Mouse (Mus musculus): ENCODE measurements around the gene Fuk. TPM values are rescaled to one million over a fixed set of nuclear protein-coding genes. Genes with fewer than 3 reads are reported as not detected.
"Not testable (repeated sequence)": the region's sequence is repeated elsewhere in the genome, so short reads cannot be mapped to it uniquely, and the experiment has no call there.

The Fuk gene
- polyA plus RNA-seq, 2 experiments from 2014 or later = 1.9 to 2.3 TPM

- peak; percentile 94 for ATAC-seq
These were observed 17.2 kb upstream of the Fuk start, which contains the start of gene St3gal2 for GRCm38 (mm10) chr8:110919341-110920031. TSS of gene St3gal2 (plus strand) at chr8:110919922.

GRCm38 (mm10) chr8:110918460-110918859 is 16.2 kb upstream of the Fuk start:
- no peak for ATAC-seq

- ATAC-seq = no peak
These were observed 15.7 kb upstream of the Fuk start for GRCm38 (mm10) chr8:110918027-110918426.

DNA sequence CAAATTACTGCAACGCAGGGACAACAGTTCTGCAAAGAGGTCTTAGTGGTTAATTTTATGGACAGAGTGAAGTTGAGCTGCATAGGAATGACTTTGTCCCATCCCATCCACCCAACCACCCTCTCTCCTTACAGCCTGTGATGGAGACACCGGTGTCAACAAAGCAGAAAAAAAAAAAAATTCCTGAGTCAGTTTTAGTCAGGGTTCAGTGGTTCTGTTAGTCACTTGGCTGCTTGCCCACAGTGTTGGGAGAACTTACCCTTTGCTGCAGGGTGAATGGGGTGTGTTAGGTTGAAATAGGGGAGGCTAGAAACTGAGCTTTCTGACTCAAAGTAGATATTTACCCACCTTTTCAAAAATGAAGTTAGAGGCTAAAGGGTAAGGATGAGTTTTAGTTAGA is 15.1 kb upstream of the Fuk start:
- no peak for ATAC-seq

DNA sequence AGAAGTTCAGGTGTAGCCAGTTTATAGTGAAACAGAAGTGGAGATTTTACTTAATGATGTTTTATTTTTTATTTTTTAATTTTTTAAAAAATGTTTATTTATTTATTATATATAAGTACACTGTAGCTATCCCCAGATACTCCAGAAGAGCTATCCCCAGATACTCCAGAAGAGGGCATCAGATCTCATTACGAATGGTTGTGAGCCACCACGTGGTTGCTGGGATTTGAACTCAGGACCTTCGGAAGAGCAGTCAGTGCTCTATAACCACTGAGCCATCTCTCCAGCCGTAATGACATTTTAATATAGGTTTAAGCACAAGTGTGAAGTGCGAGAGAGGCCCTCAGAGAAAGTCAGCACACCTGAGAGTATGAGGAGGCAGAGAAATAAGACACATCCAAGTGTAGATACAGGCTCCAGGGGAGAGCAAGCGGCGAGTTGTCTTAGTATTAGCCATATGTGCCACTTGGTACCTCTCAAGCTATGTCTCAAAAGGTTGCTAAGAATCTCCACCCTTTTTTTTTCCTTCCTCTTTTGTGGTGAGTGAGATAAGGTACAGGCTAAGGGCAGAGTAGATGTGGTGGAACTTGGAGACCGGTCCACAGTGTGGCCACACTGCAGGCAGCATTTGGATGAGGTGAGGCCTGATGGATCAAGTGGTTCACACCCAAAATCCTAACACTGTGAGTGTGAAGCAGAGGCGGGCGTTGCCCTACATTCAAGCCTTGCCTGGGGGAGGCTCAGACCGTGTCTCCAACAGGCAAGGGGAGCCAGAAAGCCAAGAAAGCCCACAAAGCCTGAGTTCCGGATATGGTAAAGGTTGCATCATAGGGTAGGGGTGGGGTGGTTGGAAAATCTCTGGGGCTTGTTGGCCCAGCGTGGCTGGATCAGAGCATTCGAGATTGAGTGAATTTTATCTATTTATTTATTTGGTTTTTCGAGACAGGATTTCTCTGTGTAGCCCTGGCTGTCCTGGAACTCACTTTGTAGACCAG is 9.6 kb upstream of the Fuk start:
- no peak for ATAC-seq

- ATAC-seq = not testable (repeated sequence)
These were observed 7.6 kb upstream of the Fuk start for GRCm38 (mm10) chr8:110909850-110910249.

GRCm38 (mm10) chr8:110906682-110907081 is 4.4 kb upstream of the Fuk start:
- no peak for ATAC-seq

GRCm38 (mm10) chr8:110905404-110905803 is 3.1 kb upstream of the Fuk start:
- no peak for ATAC-seq

DNA sequence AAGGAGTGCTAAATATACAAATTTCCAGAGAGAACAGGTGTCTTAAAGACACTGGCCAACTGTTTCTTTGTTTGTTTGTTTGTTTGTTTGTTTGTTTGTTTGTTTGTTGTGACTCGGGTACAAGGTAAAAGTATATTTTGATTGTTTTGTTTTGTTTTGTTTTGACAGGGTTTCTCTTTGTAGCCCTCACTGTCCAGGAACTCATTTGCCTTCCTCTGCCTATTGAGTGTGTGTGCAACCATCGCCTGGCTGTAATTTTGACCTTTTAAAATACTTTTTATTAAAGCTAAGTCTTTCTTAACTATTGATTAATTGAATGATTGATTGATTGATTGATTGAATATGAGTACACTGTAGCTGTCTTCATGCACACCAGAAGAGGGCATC is 284 bp upstream of the Fuk start:
- ATAC-seq = no peak

DNA sequence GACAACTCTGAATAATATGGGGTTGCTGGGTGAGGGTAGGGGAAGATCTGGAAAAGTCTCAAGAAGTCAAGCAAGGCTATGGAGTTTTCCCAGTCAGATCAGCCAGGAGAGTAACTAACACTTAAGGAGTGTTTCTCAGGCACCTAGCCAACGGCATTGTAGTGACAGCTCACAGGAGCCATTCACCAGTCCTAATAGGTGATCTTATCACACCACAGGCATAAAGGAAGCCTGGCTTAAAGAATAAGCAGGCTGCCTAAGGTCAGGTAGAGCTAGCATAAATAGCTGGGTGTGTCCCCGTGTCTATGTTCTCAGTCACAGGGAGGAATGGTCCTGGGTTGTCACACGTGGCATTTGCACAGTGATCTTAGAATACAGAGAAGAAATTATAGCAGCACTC is 1.2 kb downstream of the Fuk start:
- no peak for ATAC-seq

DNA sequence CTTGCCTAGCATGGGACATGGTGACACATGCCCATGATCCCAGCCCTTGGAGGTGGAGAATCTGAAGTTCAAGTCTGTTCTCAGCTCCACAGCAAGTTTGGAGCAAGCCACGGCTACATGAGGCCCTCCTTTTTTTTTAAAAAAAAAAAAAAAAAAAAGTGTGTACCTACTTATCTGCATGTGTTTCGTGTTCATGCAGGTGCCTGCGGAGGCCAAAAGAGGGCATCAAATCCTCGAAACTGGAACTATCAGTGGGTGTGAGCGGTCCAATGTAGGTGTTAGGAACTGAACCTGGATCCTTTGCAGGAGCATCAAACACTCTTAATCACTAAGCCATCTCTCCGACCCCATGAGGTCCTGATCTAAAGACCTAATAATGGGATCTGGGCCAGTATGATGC is 4.8 kb downstream of the Fuk start:
- ATAC-seq = no peak

DNA sequence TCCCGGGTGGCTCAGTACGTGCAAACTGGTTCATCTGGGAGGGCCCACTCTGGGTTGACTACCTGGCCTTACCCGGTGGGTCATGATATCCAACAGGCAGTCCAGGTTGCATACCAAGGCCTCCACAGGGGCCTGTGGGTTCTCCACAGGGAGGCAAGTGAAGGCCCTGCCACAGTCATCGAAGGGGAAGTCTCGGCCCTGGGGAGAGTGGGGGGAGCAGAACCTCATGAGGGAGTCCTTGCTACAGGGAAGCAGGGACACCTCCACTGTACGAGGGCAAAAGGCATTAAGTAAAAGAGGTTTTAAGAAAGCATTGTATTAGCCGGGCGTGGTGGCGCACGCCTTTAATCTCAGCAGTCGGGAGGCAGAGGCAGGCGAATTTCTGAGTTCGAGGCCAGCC is 6.5 kb downstream of the Fuk start:
- no peak for ATAC-seq

- ATAC-seq = no peak
These were observed 7.0 kb downstream of the Fuk start for GRCm38 (mm10) chr8:110895254-110895653.

DNA sequence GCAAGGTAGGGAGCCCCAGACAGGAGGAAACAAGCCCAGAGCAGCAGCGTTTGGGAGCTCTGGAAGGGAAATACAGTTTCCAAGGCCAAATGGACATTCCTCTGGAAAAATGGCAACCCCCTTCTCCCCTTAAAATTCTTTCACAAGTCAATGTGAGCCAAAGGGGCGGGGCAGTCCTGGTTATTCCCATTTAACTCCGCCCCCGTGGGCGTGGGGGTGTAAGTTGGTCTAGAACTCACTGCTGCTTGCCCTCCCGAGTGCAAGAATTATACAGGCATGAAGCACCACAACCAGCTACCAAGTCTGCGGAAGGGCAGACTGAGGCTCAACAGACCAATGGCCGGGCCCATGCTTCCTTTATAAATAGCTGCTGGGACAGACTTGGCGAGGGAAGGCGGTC is 7.4 kb downstream of the Fuk start:
- ATAC-seq = no peak

DNA sequence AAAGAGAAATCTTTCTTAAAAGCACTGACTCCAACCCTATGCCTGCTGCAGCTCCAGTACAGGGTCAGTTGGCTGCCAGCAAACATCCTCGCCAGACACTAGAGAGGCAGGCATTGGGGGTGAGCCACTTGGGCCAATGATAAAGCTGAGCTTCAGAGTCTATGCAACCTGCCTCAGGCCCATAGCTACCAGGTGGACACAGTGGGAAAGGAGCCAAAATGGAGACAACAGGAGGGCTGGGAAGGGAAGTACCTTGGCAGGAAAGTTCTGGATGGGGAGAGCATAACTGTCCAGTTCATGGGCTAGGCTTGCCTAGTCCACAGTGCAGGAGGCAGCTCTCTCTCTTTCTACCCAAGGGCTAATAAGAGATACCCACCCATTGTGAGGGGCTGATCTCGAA is 9.4 kb downstream of the Fuk start:
- no peak for ATAC-seq

- no peak for ATAC-seq
These were observed 10.2 kb downstream of the Fuk start for GRCm38 (mm10) chr8:110892040-110892439.

DNA sequence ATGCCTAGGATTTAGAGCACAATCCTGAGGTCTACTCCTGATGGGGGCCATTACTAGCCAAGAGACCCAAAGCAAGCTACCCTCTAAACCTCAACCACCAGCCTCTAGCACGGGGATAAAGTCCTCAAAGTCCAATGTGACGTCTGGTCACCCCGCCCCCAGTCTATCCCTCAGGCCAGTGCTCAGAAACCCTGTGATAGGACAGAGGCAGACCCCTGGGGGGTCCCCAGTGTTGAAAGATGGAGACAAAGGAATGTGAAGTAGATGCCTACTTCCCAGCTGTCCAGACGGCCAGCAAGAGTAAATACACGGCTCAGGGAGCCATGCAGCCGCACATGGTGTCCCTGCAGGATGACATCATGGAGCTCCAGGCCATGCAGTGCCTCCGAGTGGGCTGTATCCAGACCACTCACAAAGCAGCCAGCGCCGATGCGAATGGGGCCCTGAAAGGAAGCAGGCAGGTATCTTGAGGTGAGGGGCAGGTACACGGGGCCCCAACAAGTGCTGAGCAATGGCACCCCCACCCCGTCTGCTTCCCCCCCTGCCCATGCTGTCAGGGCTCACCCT is 12.3 kb downstream of the Fuk start:
- no peak for ATAC-seq

DNA sequence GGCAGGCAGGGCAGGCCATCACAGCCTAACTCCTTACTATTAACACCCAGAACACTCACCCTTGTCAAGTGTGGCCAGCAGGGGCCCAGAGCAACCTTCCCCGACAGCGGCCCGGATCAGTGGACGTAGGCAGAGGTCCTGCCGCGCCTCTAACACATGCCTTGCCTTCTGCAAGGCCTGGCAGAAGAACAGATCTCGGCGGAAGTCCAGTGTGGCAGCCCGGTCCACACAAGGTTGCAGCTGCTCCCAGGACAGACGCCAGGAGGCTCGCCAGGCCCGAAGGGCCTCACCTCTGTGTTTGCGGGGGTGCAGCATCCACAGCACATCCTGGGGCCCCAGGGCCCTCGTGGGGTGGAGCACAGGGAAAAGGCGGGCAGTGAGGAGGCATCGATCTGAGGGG is 13.4 kb downstream of the Fuk start:
- no peak for ATAC-seq

DNA sequence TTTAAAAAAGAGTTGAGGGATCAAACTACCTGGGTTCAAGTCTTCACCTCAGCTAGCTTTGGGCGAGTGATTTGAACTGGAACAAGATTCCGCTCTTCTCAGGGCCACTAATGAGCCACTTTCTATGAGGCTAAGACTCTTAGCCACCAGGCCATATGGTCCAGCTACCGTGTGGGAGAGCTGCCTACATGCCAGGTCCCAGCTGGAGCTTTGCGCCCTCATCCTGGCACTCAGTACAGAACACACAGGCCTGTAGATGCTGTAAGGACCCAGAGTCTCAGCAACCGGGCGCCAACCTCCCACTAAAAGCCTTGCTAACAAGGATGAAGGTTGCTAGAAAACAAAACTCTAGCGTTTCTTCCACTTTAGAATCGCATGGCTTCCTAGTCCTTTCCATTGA is 13.8 kb downstream of the Fuk start:
- ATAC-seq = no peak

GRCm38 (mm10) chr8:110887551-110887950 is 14.7 kb downstream of the Fuk start:
- no peak for ATAC-seq

- ATAC-seq = no peak
These were observed 15.7 kb downstream of the Fuk start for GRCm38 (mm10) chr8:110886634-110887033.

- no peak for ATAC-seq
These were observed 18.5 kb downstream of the Fuk start for GRCm38 (mm10) chr8:110883824-110884223.

DNA sequence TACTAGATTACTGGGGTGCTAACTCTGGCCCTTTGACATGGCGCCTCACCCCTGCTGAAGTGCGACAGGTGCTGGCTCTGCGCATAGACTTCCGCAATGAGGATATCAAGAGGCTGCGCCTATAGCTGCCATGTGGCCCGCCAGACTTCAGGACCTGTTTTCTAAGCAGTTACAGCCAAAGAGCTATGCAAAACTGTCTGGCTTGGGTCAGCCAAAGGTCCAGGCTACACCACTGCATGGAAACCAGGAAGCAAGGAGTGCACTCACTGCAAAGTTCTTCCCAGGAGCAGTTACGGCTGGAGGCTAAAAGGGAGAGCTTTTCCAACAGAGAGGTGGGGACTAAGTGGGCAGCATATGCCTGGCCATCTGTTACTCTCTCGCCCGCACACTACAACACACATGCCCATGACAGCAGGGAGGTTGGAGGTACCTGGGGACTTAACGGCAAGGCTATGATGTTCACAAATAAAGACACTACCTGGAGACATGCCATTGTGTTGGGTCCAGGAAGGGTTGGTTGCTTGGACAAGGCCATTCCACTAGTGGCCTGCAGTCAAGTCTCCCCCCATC is 20.5 kb downstream of the Fuk start:
- ATAC-seq = no peak
